Mouse (Mus musculus): ENCODE data around the gene Nr6a1. TPM values are rescaled to one million over a fixed set of nuclear protein-coding genes. Genes with fewer than 3 reads are reported as not detected.

Gene Nr6a1
- polyA plus RNA-seq, 1 experiment from 2014 or later: 0.51 TPM

- Histone ChIP-seq H3K27me3 (ENCODE audit: insufficient read depth, low read length) (no peaks in the 10 kb centered on the region), H3K9ac (ENCODE audit: low read depth, low read length) (no peak overlapping the region), H3K4me2 (ENCODE audit: low read length) (no peak overlapping the region), H3K27ac (no peak overlapping the region), H3K9me3 (replicated peaks; ENCODE audit: low read length) (no peaks in the 10 kb centered on the region), H3K4me3 (replicated peaks; ENCODE audit: low read depth, low read length) (no peak overlapping the region), H3K4me1 (replicated peaks; ENCODE audit: insufficient read depth, low read length) (no peaks in the 10 kb centered on the region), H3K36me3 (ENCODE audit: insufficient read depth, low read length) (no peaks in the 10 kb centered on the region)
- DNase-seq (ENCODE audit: low spot score) (no peak), ATAC-seq (replicated peaks; ENCODE audit: low FRiP score, low read depth) (no peak)
- 70% methylated on average over 5 of the region's 5 CpGs for WGBS
- no peak for TF ChIP-seq CTCF (IDR thresholded peaks at IDR 0.05; ENCODE audit: low read depth)
These were observed 42.6 kb upstream of the Nr6a1 start for GRCm38 (mm10) chr2:38970057-38970456.

DNA sequence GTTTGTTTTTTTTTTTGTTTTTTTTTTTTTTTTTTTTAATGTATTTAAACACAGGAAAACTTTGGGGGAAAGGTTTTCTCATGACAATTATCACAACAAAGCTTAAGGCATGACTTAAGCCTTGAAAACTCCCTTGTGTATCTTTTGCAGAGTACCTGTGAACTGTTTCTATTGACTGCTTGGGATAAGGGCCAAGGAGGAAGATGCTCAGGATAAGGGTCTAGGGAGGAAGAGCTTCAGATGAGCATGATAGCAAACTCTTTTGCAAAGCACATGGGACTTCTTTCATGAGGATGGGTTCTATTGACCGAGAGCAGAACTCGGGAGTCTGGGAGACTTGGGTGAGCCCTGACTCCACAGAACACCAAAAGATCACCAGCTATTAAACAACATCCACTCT lies 42.2 kb upstream of the Nr6a1 start:
- no peaks in the 10 kb centered on the region for H3K4me1 ChIP-seq (replicated peaks; ENCODE audit: insufficient read depth, low read length)
- H3K27me3 ChIP-seq (ENCODE audit: insufficient read depth, low read length): no peaks in the 10 kb centered on the region
- H3K36me3 ChIP-seq (ENCODE audit: insufficient read depth, low read length): no peaks in the 10 kb centered on the region
- H3K27ac ChIP-seq: no peak overlapping the region
- H3K9ac ChIP-seq (ENCODE audit: low read depth, low read length): no peak overlapping the region
- DNase-seq (ENCODE audit: low spot score): no peak
- no peak overlapping the region for H3K4me2 ChIP-seq (ENCODE audit: low read length)
- no peak for ATAC-seq (replicated peaks; ENCODE audit: low FRiP score, low read depth)
- WGBS: 96% methylated on average over 2 of the region's 2 CpGs
- no peaks in the 10 kb centered on the region for H3K9me3 ChIP-seq (replicated peaks; ENCODE audit: low read length)
- TF ChIP-seq CTCF (IDR thresholded peaks at IDR 0.05; ENCODE audit: low read depth): no peak
- H3K4me3 ChIP-seq (replicated peaks; ENCODE audit: low read depth, low read length): no peak overlapping the region

- no peak overlapping the region for H3K4me2 ChIP-seq (ENCODE audit: low read length)
- no peaks in the 10 kb centered on the region for H3K4me1 ChIP-seq (replicated peaks; ENCODE audit: insufficient read depth, low read length)
- H3K9me3 ChIP-seq (replicated peaks; ENCODE audit: low read length): no peaks in the 10 kb centered on the region
- H3K9ac ChIP-seq (ENCODE audit: low read depth, low read length): no peak overlapping the region
- ATAC-seq (replicated peaks; ENCODE audit: low FRiP score, low read depth) (no peak), DNase-seq (ENCODE audit: low spot score) (peak; percentile 77)
- TF ChIP-seq CTCF (IDR thresholded peaks at IDR 0.05; ENCODE audit: low read depth): no peak
- no peak overlapping the region for H3K27ac ChIP-seq
- H3K27me3 ChIP-seq (ENCODE audit: insufficient read depth, low read length): no peaks in the 10 kb centered on the region
- H3K4me3 ChIP-seq (replicated peaks; ENCODE audit: low read depth, low read length): no peak overlapping the region
- no peaks in the 10 kb centered on the region for H3K36me3 ChIP-seq (ENCODE audit: insufficient read depth, low read length)
- WGBS: 3% methylated on average over 4 of the region's 4 CpGs
These were observed 36.7 kb upstream of the Nr6a1 start for GRCm38 (mm10) chr2:38964198-38964597.

DNA sequence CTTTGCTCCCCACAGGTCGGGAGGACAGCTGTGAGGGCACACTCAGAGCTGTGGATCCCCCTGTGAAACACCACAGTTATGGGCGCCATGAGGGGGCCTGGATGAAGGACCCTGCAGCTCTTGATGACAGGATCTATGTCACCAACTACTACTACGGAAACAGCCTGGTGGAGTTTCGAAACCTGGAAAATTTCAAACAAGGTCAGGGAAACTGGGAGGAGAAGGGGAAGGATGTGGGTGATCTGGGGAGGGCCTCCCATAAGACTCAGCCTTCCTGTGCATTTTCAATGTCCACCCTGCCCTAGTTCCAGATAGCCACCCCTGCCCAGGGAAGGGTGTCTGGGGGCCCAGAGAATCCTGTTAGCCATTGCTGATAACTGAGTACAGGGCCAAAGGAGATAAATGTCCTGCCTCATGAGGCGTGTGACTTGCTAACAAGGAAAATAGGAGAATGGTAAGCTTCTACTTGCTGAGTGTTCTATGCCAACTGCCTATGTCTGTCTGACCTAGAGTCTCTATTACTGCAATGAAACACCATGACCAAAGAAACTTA lies 30.3 kb upstream of the Nr6a1 start:
- no peak overlapping the region for H3K9ac ChIP-seq (ENCODE audit: low read depth, low read length)
- H3K4me3 ChIP-seq (replicated peaks; ENCODE audit: low read depth, low read length): no peak overlapping the region
- no peaks in the 10 kb centered on the region for H3K4me1 ChIP-seq (replicated peaks; ENCODE audit: insufficient read depth, low read length)
- TF ChIP-seq CTCF (IDR thresholded peaks at IDR 0.05; ENCODE audit: low read depth): no peak
- ATAC-seq (replicated peaks; ENCODE audit: low FRiP score, low read depth) (no peak), DNase-seq (ENCODE audit: low spot score) (no peak)
- no peaks in the 10 kb centered on the region for H3K27me3 ChIP-seq (ENCODE audit: insufficient read depth, low read length)
- H3K4me2 ChIP-seq (ENCODE audit: low read length): no peak overlapping the region
- no peaks in the 10 kb centered on the region for H3K9me3 ChIP-seq (replicated peaks; ENCODE audit: low read length)
- no peaks in the 10 kb centered on the region for H3K36me3 ChIP-seq (ENCODE audit: insufficient read depth, low read length)
- 82% methylated on average over 5 of the region's 5 CpGs for WGBS
- no peak overlapping the region for H3K27ac ChIP-seq

DNA sequence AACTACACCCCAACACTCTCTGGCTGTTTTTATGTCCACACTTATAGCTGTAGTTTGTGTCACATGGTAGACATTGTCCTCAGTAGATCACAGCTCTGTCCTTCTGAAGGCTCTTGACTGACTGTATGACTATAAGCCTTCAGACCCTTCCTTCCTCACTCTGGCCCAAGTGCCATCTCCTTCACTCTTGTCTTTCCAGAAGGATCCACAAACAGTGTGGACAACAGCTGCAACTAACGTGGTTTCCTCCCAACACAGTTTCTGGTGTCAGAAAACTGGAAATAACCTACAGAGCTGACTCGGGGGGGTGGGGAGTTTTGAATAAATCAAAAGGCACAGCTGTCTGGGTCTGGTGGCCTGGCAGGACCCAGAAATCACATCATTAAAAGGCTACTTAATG lies 28.6 kb upstream of the Nr6a1 start:
- Histone ChIP-seq H3K36me3 (ENCODE audit: insufficient read depth, low read length) (no peaks in the 10 kb centered on the region), H3K27me3 (ENCODE audit: insufficient read depth, low read length) (no peaks in the 10 kb centered on the region), H3K27ac (no peak overlapping the region), H3K4me1 (replicated peaks; ENCODE audit: insufficient read depth, low read length) (no peaks in the 10 kb centered on the region), H3K9me3 (replicated peaks; ENCODE audit: low read length) (no peaks in the 10 kb centered on the region), H3K9ac (ENCODE audit: low read depth, low read length) (no peak overlapping the region), H3K4me3 (replicated peaks; ENCODE audit: low read depth, low read length) (no peak overlapping the region), H3K4me2 (ENCODE audit: low read length) (no peak overlapping the region)
- no peak for ATAC-seq (replicated peaks; ENCODE audit: low FRiP score, low read depth)
- DNase-seq (ENCODE audit: low spot score): no peak
- no peak for TF ChIP-seq CTCF (IDR thresholded peaks at IDR 0.05; ENCODE audit: low read depth)
- 47% methylated on average over 2 of the region's 2 CpGs for WGBS

- no peaks in the 10 kb centered on the region for H3K9me3 ChIP-seq (replicated peaks; ENCODE audit: low read length)
- DNase-seq (ENCODE audit: low spot score) (no peak), ATAC-seq (replicated peaks; ENCODE audit: low FRiP score, low read depth) (no peak)
- H3K36me3 ChIP-seq (ENCODE audit: insufficient read depth, low read length): no peaks in the 10 kb centered on the region
- H3K4me1 ChIP-seq (replicated peaks; ENCODE audit: insufficient read depth, low read length): no peaks in the 10 kb centered on the region
- H3K9ac ChIP-seq (ENCODE audit: low read depth, low read length): no peak overlapping the region
- 74% methylated on average over 5 of the region's 5 CpGs for WGBS
- H3K27me3 ChIP-seq (ENCODE audit: insufficient read depth, low read length): no peaks in the 10 kb centered on the region
- no peak overlapping the region for H3K4me2 ChIP-seq (ENCODE audit: low read length)
- no peak overlapping the region for H3K27ac ChIP-seq
- no peak overlapping the region for H3K4me3 ChIP-seq (replicated peaks; ENCODE audit: low read depth, low read length)
- no peak for TF ChIP-seq CTCF (IDR thresholded peaks at IDR 0.05; ENCODE audit: low read depth)
These were observed 25.8 kb upstream of the Nr6a1 start for GRCm38 (mm10) chr2:38953152-38953883.

Measured in kidney, postnatal 0 days (tissue).